Mouse (Mus musculus) ES-E14 (cell line): ENCODE results near the gene Fastk.

Experiments
- CHD2 ChIP-seq: IDR thresholded peaks from 2 replicates; pipeline ENCODE4 v1.6.1; 2014; ENCODE audit warnings: mild to moderate bottlenecking, low read depth, low read length, inconsistent platforms
- MAFK ChIP-seq: IDR thresholded peaks from 2 replicates; pipeline ENCODE4 v1.6.1; 2014; ENCODE audit warnings: mild to moderate bottlenecking, low read depth, low read length, inconsistent platforms; ENCODE audit not compliant: insufficient read depth
- ZC3H11A ChIP-seq: IDR thresholded peaks from 2 replicates; pipeline ENCODE4 v1.6.1; 2012; ENCODE audit warnings: low read depth, mild to moderate bottlenecking, inconsistent platforms, low read length, borderline replicate concordance

DNA sequence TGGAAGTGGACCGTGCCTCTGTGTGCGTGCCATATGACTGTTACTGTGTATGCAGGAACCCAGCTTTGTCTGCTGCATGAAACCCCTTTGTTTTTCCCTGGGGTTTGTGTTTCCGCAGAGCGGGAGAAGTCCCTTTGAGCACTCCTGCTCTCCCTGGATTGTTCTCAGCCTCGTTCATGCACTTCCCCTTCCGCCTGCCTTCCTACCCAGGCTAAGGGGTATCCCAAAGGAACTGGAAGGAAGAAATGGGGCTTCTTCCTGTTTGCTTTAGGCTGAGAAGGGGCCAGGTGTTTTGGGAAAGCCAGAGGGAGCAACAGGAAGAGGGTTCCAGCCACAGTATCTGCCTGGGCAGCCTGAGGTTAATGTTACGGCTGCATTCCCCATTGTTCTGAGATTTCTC lies 10.5 kb upstream of the Fastk start:
- TF ChIP-seq ZC3H11A (no peak), CHD2 (no peak), MAFK (no peak)
